Mouse (Mus musculus): ENCODE measurements around the gene Tssc4.

GRCm38 (mm10) chr7:143044826-143045206 lies 24.2 kb upstream of the Tssc4 start:
- no peak for TF ChIP-seq CTCF (IDR thresholded peaks at IDR 0.05; ENCODE audit: borderline replicate concordance, control insufficient read depth, extremely low read depth, insufficient read depth, low read length, poor library complexity)
- no peak for TF ChIP-seq POLR2A (IDR thresholded peaks at IDR 0.05; ENCODE audit: control insufficient read depth, extremely low read depth, insufficient read depth, low read length, poor library complexity)
